Mouse (Mus musculus) CH12.LX (cell line): ENCODE results near the gene Farp1. TPM values are rescaled to one million over a fixed set of nuclear protein-coding genes. Genes with fewer than 3 reads are reported as not detected.

Experiments used
- DNase-seq: peaks from one replicate; pipeline ENCODE4 v3.0.0-alpha.2; 2013; ENCODE audit errors: extremely low read depth
- H3K27ac ChIP-seq: 2 replicates; pipeline ENCODE4 v1.5.1; 2012; ENCODE audit warnings: low read depth, mild to moderate bottlenecking, control low read depth, moderate library complexity; ENCODE audit not compliant: insufficient read depth
- H3K27me3 ChIP-seq: replicated peaks from 2 replicates; pipeline ENCODE3; 2012; ENCODE audit warnings: inconsistent platforms
- H3K36me3 ChIP-seq, 2 experiments: replicated peaks in 1 of 2; 2 replicates each; pipeline versions ENCODE3 to v1.6.1; 2012; ENCODE audit warnings: inconsistent platforms in 1 of 2, low read length in 1 of 2, mild to moderate bottlenecking in 1 of 2, mixed read lengths in 1 of 2, moderate library complexity in 1 of 2; ENCODE audit not compliant: control insufficient read depth in 1 of 2, insufficient read depth in 1 of 2
- H3K4me1 ChIP-seq, 2 experiments: 2 replicates each; pipeline ENCODE4 v1.6.1; 2012; ENCODE audit warnings: inconsistent platforms in 1 of 2, moderate library complexity in 1 of 2; ENCODE audit not compliant: insufficient read depth in 2 of 2, control insufficient read depth in 1 of 2
- H3K4me2 ChIP-seq: 2 replicates; pipeline ENCODE4 v1.6.1; 2012; ENCODE audit warnings: low read depth, mild to moderate bottlenecking, control low read depth; ENCODE audit not compliant: poor library complexity, insufficient read depth, severe bottlenecking
- H3K4me3 ChIP-seq, 3 experiments: fragments of 150-350 bp in 1 of 3; sonication (generic) in 1 of 3; replicated peaks in 1 of 3; 2 replicates each; pipeline versions ENCODE3 to v1.5.1; 2011 to 2012; ENCODE audit warnings: low read depth in 2 of 3, low read length in 2 of 3, mild to moderate bottlenecking in 2 of 3, moderate library complexity in 2 of 3, control low read depth in 1 of 3, improper control_type of control experiment in 1 of 3, inconsistent platforms in 1 of 3, mixed read lengths in 1 of 3; ENCODE audit not compliant: poor library complexity in 1 of 3
- H3K79me2 ChIP-seq: replicated peaks from 2 replicates; pipeline ENCODE4 v1.6.1; 2012; ENCODE audit warnings: mild to moderate bottlenecking, moderate library complexity; ENCODE audit not compliant: control insufficient read depth, poor library complexity, insufficient read depth, severe bottlenecking; ENCODE audit errors: extremely low read depth
- H3K9ac ChIP-seq: 2 replicates; pipeline ENCODE4 v1.6.1; 2012; ENCODE audit warnings: low read depth, mild to moderate bottlenecking, control low read depth, moderate library complexity; ENCODE audit not compliant: insufficient read depth
- H3K9me3 ChIP-seq: replicated peaks from 2 replicates; pipeline ENCODE3; 2012; ENCODE audit warnings: low read length, inconsistent platforms, mixed read lengths
- BHLHE40 ChIP-seq: IDR thresholded peaks from 2 replicates; pipeline ENCODE4 v1.6.1; 2011; ENCODE audit warnings: mild to moderate bottlenecking, low read depth, low read length, improper control_type of control experiment
- CHD2 ChIP-seq: IDR thresholded peaks from 2 replicates; pipeline ENCODE4 v1.6.1; 2011; ENCODE audit warnings: low read length, improper control_type of control experiment
- CTCF ChIP-seq, 2 experiments: IDR thresholded peaks in 1 of 2; conservative IDR thresholded peaks in 1 of 2; 2 replicates each; pipeline ENCODE4 v1.5.1; 2011 to 2012; ENCODE audit warnings: low read depth in 2 of 2, low read length in 2 of 2, improper control_type of control experiment in 1 of 2, inconsistent platforms in 1 of 2, mild to moderate bottlenecking in 1 of 2, moderate library complexity in 1 of 2
- ELF1 ChIP-seq: IDR thresholded peaks from 2 replicates; pipeline ENCODE4 v1.6.1; 2014; ENCODE audit warnings: low read depth, mild to moderate bottlenecking, inconsistent platforms, low read length, improper control_type of control experiment
- ETS1 ChIP-seq: conservative IDR thresholded peaks from 2 replicates; pipeline ENCODE4 v1.6.1; 2012; ENCODE audit warnings: low read depth, mild to moderate bottlenecking, inconsistent platforms, low read length, improper control_type of control experiment, moderate library complexity
- GABPA ChIP-seq: IDR thresholded peaks from 2 replicates; pipeline ENCODE4 v1.6.1; 2012; ENCODE audit warnings: low read depth, low read length, improper control_type of control experiment, inconsistent platforms; ENCODE audit not compliant: insufficient replicate concordance
- HCFC1 ChIP-seq: IDR thresholded peaks from 2 replicates; pipeline ENCODE4 v1.6.1; 2012; ENCODE audit warnings: low read depth, mild to moderate bottlenecking, inconsistent platforms, low read length, improper control_type of control experiment
- IRF4 ChIP-seq: IDR thresholded peaks from 2 replicates; pipeline ENCODE4 v1.6.1; 2014; ENCODE audit warnings: low read depth, mild to moderate bottlenecking, inconsistent platforms, low read length, improper control_type of control experiment
- JUND ChIP-seq: conservative IDR thresholded peaks from 2 replicates; pipeline ENCODE4 v1.6.1; 2011; ENCODE audit warnings: low read depth, low read length, improper control_type of control experiment
- KAT2A ChIP-seq: IDR thresholded peaks from 2 replicates; pipeline ENCODE4 v1.6.1; 2012; ENCODE audit warnings: low read length, improper control_type of control experiment, inconsistent platforms; ENCODE audit not compliant: insufficient replicate concordance
- MAFK ChIP-seq: IDR thresholded peaks from 2 replicates; pipeline ENCODE4 v1.6.1; 2011; ENCODE audit warnings: low read length, improper control_type of control experiment; ENCODE audit not compliant: insufficient replicate concordance
- MAZ ChIP-seq: IDR thresholded peaks from 2 replicates; pipeline ENCODE4 v1.6.1; 2012; ENCODE audit warnings: low read depth, mild to moderate bottlenecking, inconsistent platforms, low read length, improper control_type of control experiment, moderate library complexity
- MEF2A ChIP-seq: IDR thresholded peaks from 2 replicates; pipeline ENCODE4 v1.6.1; 2014; ENCODE audit warnings: low read depth, mild to moderate bottlenecking, inconsistent platforms, low read length, improper control_type of control experiment, borderline replicate concordance
- NELFE ChIP-seq: IDR thresholded peaks from 2 replicates; pipeline ENCODE4 v1.6.1; 2011; ENCODE audit warnings: low read depth, low read length, improper control_type of control experiment
- NRF1 ChIP-seq: IDR thresholded peaks from 2 replicates; pipeline ENCODE4 v1.6.1; 2014; ENCODE audit warnings: low read depth, mild to moderate bottlenecking, inconsistent platforms, low read length, improper control_type of control experiment, moderate library complexity
- PAX5 ChIP-seq: IDR thresholded peaks from 2 replicates; pipeline ENCODE4 v1.6.1; 2012; ENCODE audit warnings: low read length, inconsistent platforms, mixed read lengths
- POLR2AphosphoS2 ChIP-seq: IDR thresholded peaks from 2 replicates; pipeline ENCODE4 v1.6.1; 2011; ENCODE audit warnings: low read depth, low read length, improper control_type of control experiment
- RAD21 ChIP-seq: IDR thresholded peaks from 2 replicates; pipeline ENCODE4 v1.6.1; 2011; ENCODE audit warnings: low read depth, mild to moderate bottlenecking, low read length, improper control_type of control experiment, moderate library complexity
- RCOR1 ChIP-seq: conservative IDR thresholded peaks from 2 replicates; pipeline ENCODE4 v1.6.1; 2012; ENCODE audit warnings: low read depth, mild to moderate bottlenecking, inconsistent platforms, low read length, improper control_type of control experiment
- SMC3 ChIP-seq: IDR thresholded peaks from 2 replicates; pipeline ENCODE4 v1.6.1; 2011; ENCODE audit warnings: low read depth, low read length, improper control_type of control experiment
- TCF12 ChIP-seq: IDR thresholded peaks from 2 replicates; pipeline ENCODE4 v1.6.1; 2014; ENCODE audit warnings: low read depth, mild to moderate bottlenecking, inconsistent platforms, low read length, improper control_type of control experiment
- UBTF ChIP-seq: IDR thresholded peaks from 2 replicates; pipeline ENCODE4 v1.6.1; 2012; ENCODE audit warnings: low read depth, mild to moderate bottlenecking, inconsistent platforms, low read length, improper control_type of control experiment, moderate library complexity
- USF2 ChIP-seq: conservative IDR thresholded peaks from 2 replicates; pipeline ENCODE4 v1.6.1; 2011; ENCODE audit warnings: low read depth, low read length, improper control_type of control experiment
- ZMIZ1 ChIP-seq: IDR thresholded peaks from 2 replicates; pipeline ENCODE4 v1.6.1; 2012; ENCODE audit warnings: low read depth, mild to moderate bottlenecking, inconsistent platforms, low read length, improper control_type of control experiment
- ZNF384 ChIP-seq: IDR thresholded peaks from 2 replicates; pipeline ENCODE4 v1.6.1; 2012; ENCODE audit warnings: low read depth, low read length, improper control_type of control experiment, inconsistent platforms
- dilution Hi-C: fragments of 300-500 bp; cut with MboI; formaldehyde crosslinking; loops from 2 replicates; pipeline ENCODE4 v1.14.3; 2020; ENCODE audit warnings: low sequenced_read_pairs; ENCODE audit not compliant: extremely low pct_unique_long_range_greater_than_20kb, extremely low pct_ligation_motif_present
- in situ Hi-C: fragments of 300-500 bp; cut with MboI; formaldehyde crosslinking; loops from 3 replicates; pipeline ENCODE4 v1.14.3; 2019; ENCODE audit warnings: low sequenced_read_pairs, low pct_ligation_motif_present, low pct_unique_long_range_greater_than_20kb, mixed read lengths
- polyA plus RNA-seq: library from polyadenylated mRNA; unstranded; fragments of >175 nt; gene quantifications from 2 replicates; pipeline ENCODE4 v1.2.1, GENCODE M21; 2012; ENCODE audit warnings: low read depth; ENCODE audit not compliant: insufficient read length
- total RNA-seq, 2 experiments: library from RNA; depleted of rRNA; stranded (reverse); fragments of 300-350 nt in 1 of 2; fragments of >200 nt in 1 of 2; gene quantifications; 2 replicates each; pipeline ENCODE4 v1.2.3; 2012 to 2014

Gene Farp1
- total and polyA plus RNA-seq, 3 experiments, result 2.4 to 10.3 (median 2.5) TPM

GRCm38 (mm10) chr14:121103459-121103858 lies 68.5 kb downstream of the Farp1 start:
- Histone ChIP-seq H3K9ac (no peak overlapping the region), H3K4me3 (no peak overlapping the region), H3K27ac (no peak overlapping the region), H3K36me3 (peaks cover 0 to 32% of the 10 kb centered on the region in 2 experiments), H3K4me2 (no peak overlapping the region), H3K9me3 (no peaks in the 10 kb centered on the region), H3K4me1 (peaks cover 5 to 33% of the 10 kb centered on the region in 2 experiments; a peak in 3 of 4 replicates), H3K79me2 (no peaks in the 10 kb centered on the region), H3K27me3 (no peaks in the 10 kb centered on the region)
- no peak for DNase-seq
- in situ Hi-C loops (no loop called here), dilution Hi-C loops (no loop called here)
- no peak for TF ChIP-seq KAT2A
- no peak for TF ChIP-seq MAZ
- TF ChIP-seq ETS1, result no peak
- TF ChIP-seq NELFE, result no peak
- TF ChIP-seq ZNF384, result no peak
- TF ChIP-seq POLR2AphosphoS2, result no peak
- TF ChIP-seq BHLHE40, result no peak
- no peak for TF ChIP-seq PAX5
- no peak for TF ChIP-seq CHD2
- no peak for TF ChIP-seq IRF4
- TF ChIP-seq UBTF, result no peak
- no peak for TF ChIP-seq MAFK
- TF ChIP-seq RAD21, result no peak
- no peak for TF ChIP-seq NRF1
- TF ChIP-seq CTCF (conservative IDR thresholded peaks at IDR 0.05 in 1 of 2, IDR thresholded peaks at IDR 0.05 in 1 of 2; ENCODE audit: low read depth in 2 of 2, low read length in 2 of 2), result no peak
- no peak for TF ChIP-seq SMC3

DNA sequence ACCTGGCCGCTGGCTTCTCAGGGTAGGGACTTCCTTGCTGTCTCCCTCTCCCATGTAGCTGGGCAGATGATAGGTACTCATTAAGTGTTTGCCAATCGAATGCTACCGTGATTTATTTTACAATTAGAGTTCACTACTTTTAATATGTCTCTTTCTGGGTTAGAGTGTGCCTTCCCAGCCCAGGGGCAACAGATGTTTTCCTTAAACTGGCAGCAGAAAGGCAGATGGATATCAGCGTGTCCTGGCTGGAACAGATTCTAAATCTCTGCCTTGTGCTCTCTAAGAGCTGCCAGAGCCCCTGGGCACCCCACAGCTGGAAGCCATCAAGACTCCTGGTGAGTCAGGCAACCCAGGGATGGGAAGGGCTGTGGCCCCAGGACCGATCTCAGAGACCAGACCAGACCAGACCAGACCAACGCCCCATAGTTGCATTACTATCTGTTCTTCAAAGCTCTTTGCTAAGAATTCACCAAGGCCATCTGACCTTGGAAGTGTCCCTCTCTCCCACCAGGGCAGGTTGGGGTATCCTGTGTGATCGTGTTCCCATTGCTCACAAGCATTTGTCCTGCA lies 69.8 kb downstream of the Farp1 start:
- DNase-seq, result no peak
- dilution Hi-C loops, result no loop called here
- Histone ChIP-seq H3K4me1 (peaks cover 5 to 35% of the 10 kb centered on the region in 2 experiments; a peak in 3 of 4 replicates), H3K27me3 (no peaks in the 10 kb centered on the region), H3K9me3 (no peaks in the 10 kb centered on the region), H3K4me2 (no peak overlapping the region), H3K79me2 (no peaks in the 10 kb centered on the region), H3K27ac (no peak overlapping the region), H3K4me3 (no peak overlapping the region), H3K9ac (no peak overlapping the region), H3K36me3 (peaks cover 0 to 32% of the 10 kb centered on the region in 2 experiments)
- in situ Hi-C loops, result no loop called here
- TF ChIP-seq RCOR1 (no peak), ETS1 (no peak), ELF1 (no peak), NRF1 (no peak), SMC3 (no peak), ZMIZ1 (no peak), TCF12 (no peak), USF2 (no peak), NELFE (no peak), CHD2 (no peak), JUND (no peak), POLR2AphosphoS2 (no peak), MEF2A (no peak), GABPA (no peak), HCFC1 (no peak)
